ENCODE assay signal across 23 mouse cellular contexts in the genomic region with DNA sequence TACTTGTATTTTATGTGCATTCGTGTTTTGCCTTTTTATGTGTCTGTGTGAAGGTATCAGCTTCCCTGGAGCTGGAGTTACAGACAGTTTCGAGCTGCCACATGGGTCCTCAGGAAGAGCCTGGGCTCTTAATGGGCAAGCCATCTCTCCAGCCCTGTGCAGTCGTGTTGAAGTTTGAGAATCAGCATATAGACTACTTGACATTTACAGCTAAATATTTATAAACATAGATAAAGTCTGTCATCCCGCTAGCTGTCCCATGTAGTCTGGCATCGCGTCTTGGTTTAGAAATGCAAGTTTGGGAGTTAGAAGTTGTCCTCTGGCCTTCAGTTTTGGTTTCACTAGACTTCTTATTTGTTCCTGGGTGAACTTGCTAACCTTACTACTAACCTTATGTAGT. TPM values are rescaled to one million over a fixed set of nuclear protein-coding genes. Genes with fewer than 3 reads are reported as not detected.
DNase-seq lines count a peak whose midpoint lies in the region; ATAC-seq and TF ChIP-seq lines count a peak whose summit lies in the region.
"Had no signal": no experiment of that assay in that cellular context is flagged by ENCODE, and none has a peak within 500 bp of the region (broad histone marks: within the 10 kb centered on the region; RNA-seq: fewer than 3 reads in every experiment).

No protein-coding gene starts in this region.

- H3K36me3 ChIP-seq in heart, adult 2 months (ENCODE audit: control insufficient read depth, insufficient read depth, low read length) = peaks cover 10% of the 10 kb centered on the region
- H3K36me3 ChIP-seq in heart, embryonic 15.5 days = peaks cover 42% of the 10 kb centered on the region
- peaks cover 76% of the 10 kb centered on the region for H3K36me3 ChIP-seq in lung, embryonic 14.5 days (ENCODE audit: insufficient read depth)

- no peak for TF ChIP-seq POLR2A in heart, adult 2 months (IDR thresholded peaks at IDR 0.05; ENCODE audit: insufficient read depth, low read depth, low read length)

- peak; percentile 74 for DNase-seq in heart, adult 11 months
- no peak for DNase-seq in heart, adult 2 months
- DNase-seq in heart, adult 8-10 months (ENCODE audit: low spot score) = no peak
- peak; percentile 56 for DNase-seq in lung, embryonic 14.5 days
- no peak for DNase-seq in lung, postnatal 14 days
- DNase-seq: adrenal gland, adult 8-10 months; adrenal gland, postnatal 14 days; B cell, adult 2 months; cerebellum, adult 11-12 months; cerebellum, adult 2 months; cerebellum, adult 9-10 months; cerebellum, postnatal 10 days; cerebellum, postnatal 25 days had no signal

- H3K4me3 ChIP-seq in heart, adult 2 months = no peak overlapping the region
- no peak overlapping the region for H3K4me3 ChIP-seq in heart, embryonic 15.5 days
- no peak overlapping the region for H3K4me3 ChIP-seq in lung, embryonic 14.5 days (ENCODE audit: low read depth, low read length)
- H3K4me3 ChIP-seq: embryonic facial prominence, embryonic 10.5 days; embryonic facial prominence, embryonic 12.5 days; forebrain, embryonic 13.5 days; forebrain, embryonic 15.5 days had no signal

- intact Hi-C loops in heart, adult 2 months (cut with DNase I) = no loop called here

- H3K79me2 ChIP-seq in heart, adult 2 months (replicated peaks; ENCODE audit: control insufficient read depth, insufficient read depth, low read length) = no peaks in the 10 kb centered on the region

- no peak overlapping the region; the same call in 1 of the 2 replicates for H3K27ac ChIP-seq in heart, adult 2 months
- peak overlapping the region; percentile 40; the same call in 1 of the 2 replicates for H3K27ac ChIP-seq in heart, embryonic 15.5 days
- 0 out of 2 replicates have a peak overlapping the region, but pooled peaks have one; percentile 12 for H3K27ac ChIP-seq in lung, embryonic 14.5 days (ENCODE audit: low read depth)
- H3K27ac ChIP-seq: embryonic facial prominence, embryonic 10.5 days; embryonic facial prominence, embryonic 12.5 days; forebrain, embryonic 13.5 days; forebrain, embryonic 15.5 days had no signal

- peaks cover 1% of the 10 kb centered on the region; the same call in 1 of the 2 replicates for H3K4me1 ChIP-seq in heart, adult 2 months (ENCODE audit: control insufficient read depth, insufficient read depth, low read length)
- H3K4me1 ChIP-seq in heart, embryonic 15.5 days (replicated peaks) = peaks cover 2% of the 10 kb centered on the region; the same call in 1 of the 2 replicates
- H3K4me1 ChIP-seq in lung, embryonic 14.5 days (ENCODE audit: insufficient read depth) = 0 out of 2 replicates have a peak, but pooled peaks cover 6% of the 10 kb centered on the region
- H3K4me1 ChIP-seq: embryonic facial prominence, embryonic 10.5 days; embryonic facial prominence, embryonic 12.5 days; forebrain, embryonic 13.5 days; forebrain, embryonic 15.5 days had no signal

- no peak for TF ChIP-seq CTCF in heart, adult 2 months (IDR thresholded peaks at IDR 0.05)
- no peak for TF ChIP-seq CTCF in lung, embryonic 14.5 days (IDR thresholded peaks at IDR 0.05; ENCODE audit: low read depth)

- no peak overlapping the region for H3K9ac ChIP-seq in heart, adult 2 months (ENCODE audit: low read depth, low read length)
- H3K9ac ChIP-seq in heart, embryonic 15.5 days = no peak overlapping the region
- no peak overlapping the region for H3K9ac ChIP-seq in lung, embryonic 14.5 days
- H3K9ac ChIP-seq: embryonic facial prominence, embryonic 12.5 days; forebrain, embryonic 13.5 days; forebrain, embryonic 15.5 days had no signal

- no peaks in the 10 kb centered on the region for H3K9me3 ChIP-seq in heart, embryonic 15.5 days (replicated peaks)
- H3K9me3 ChIP-seq in lung, embryonic 14.5 days (ENCODE audit: low read depth, low read length) = no peaks in the 10 kb centered on the region
- H3K9me3 ChIP-seq: embryonic facial prominence, embryonic 10.5 days; embryonic facial prominence, embryonic 12.5 days; forebrain, embryonic 13.5 days; forebrain, embryonic 15.5 days; G1E had no signal

- no peak overlapping the region for H3K4me2 ChIP-seq in heart, embryonic 15.5 days
- no peak overlapping the region for H3K4me2 ChIP-seq in lung, embryonic 14.5 days
- H3K4me2 ChIP-seq: embryonic facial prominence, embryonic 12.5 days; forebrain, embryonic 13.5 days; forebrain, embryonic 15.5 days had no signal

- TF ChIP-seq EP300 in heart, adult 2 months (IDR thresholded peaks at IDR 0.05; ENCODE audit: insufficient read depth, low read depth, low read length) = no peak

- WGBS in heart, adult 2 months = 80% methylated on average over 6 of the region's 6 CpGs
- 75% methylated on average over 6 of the region's 6 CpGs for WGBS in heart, embryonic 15.5 days
- WGBS in lung, embryonic 14.5 days = 42% methylated on average over 6 of the region's 6 CpGs

- H3K27me3 ChIP-seq in heart, adult 2 months (ENCODE audit: control insufficient read depth, insufficient read depth, low read length) = no peaks in the 10 kb centered on the region
- H3K27me3 ChIP-seq in heart, embryonic 15.5 days = no peaks in the 10 kb centered on the region
- H3K27me3 ChIP-seq in lung, embryonic 14.5 days (ENCODE audit: insufficient read depth, low read length) = no peaks in the 10 kb centered on the region
- H3K27me3 ChIP-seq: CH12.LX; embryonic facial prominence, embryonic 12.5 days; forebrain, embryonic 13.5 days; forebrain, embryonic 15.5 days; Patski had no signal

- ATAC-seq in heart, embryonic 15.5 days (replicated peaks; ENCODE audit: insufficient number of reproducible peaks, insufficient read depth, low FRiP score, low read depth) = no peak
- ATAC-seq in lung, embryonic 14.5 days (ENCODE audit: insufficient read depth) = no peak
- ATAC-seq: activated CD4-positive, CD25-positive, alpha-beta regulatory T cell, adult 4 months; CD4-positive, CD25-positive, alpha-beta regulatory T cell, adult 4 months; forebrain, embryonic 13.5 days; forebrain, embryonic 15.5 days; Patski had no signal

RNA-seq across cellular contexts. Expression of a gene that starts 10.0 kb away (rescaled TPM):
- total RNA-seq in heart, adult 2 months (2021) = 1 to 10 TPM; 4.3 to 4.9 TPM
- polyA plus RNA-seq in heart, adult 2 months (2012; rRNA removed) = 4.2 and 7.0 TPM in 2 replicates
- 5.5 and 7.2 TPM in 2 replicates for polyA plus RNA-seq in heart, embryonic 15.5 days (2015; fragmentation: Nextera tagmentation; extraction: Ambion mirVana)
- total RNA-seq in heart, adult 8-10 months (2022) = 1 to 10 TPM; 3.9 to 4.6 (median 4.0) TPM
- polyA plus RNA-seq in lung, embryonic 14.5 days (2014; fragmentation: Nextera tagmentation; extraction: Ambion mirVana) = 13.0 TPM in 2 replicates

RNA-seq across cellular contexts. Expression of a gene that starts 53.4 kb away (rescaled TPM):
- total RNA-seq in heart, adult 2 months (2021) = 1 to 10 TPM; 5.7 to 7.5 TPM
- polyA plus RNA-seq in heart, adult 2 months (2012; rRNA removed) = 1.4 and 1.9 TPM in 2 replicates
- polyA plus RNA-seq in heart, embryonic 15.5 days (2015; fragmentation: Nextera tagmentation; extraction: Ambion mirVana) = 5.0 and 5.9 TPM in 2 replicates
- 1 to 10 TPM; 6.7 to 7.6 (median 7.3) TPM for total RNA-seq in heart, adult 8-10 months (2022)
- 14.5 and 15.6 TPM in 2 replicates for polyA plus RNA-seq in lung, embryonic 14.5 days (2014; fragmentation: Nextera tagmentation; extraction: Ambion mirVana)
- polyA plus RNA-seq: G1E had no signal

Comparison
In these comparisons a context has a peak if more than half of its experiments do, and no peak if none do; other contexts are left out.
1. DNase-seq: peak in heart, adult 11 months (single experiment) and lung, embryonic 14.5 days (single experiment); none in heart, adult 2 months (0 of 2), heart, adult 8-10 months (single experiment) and lung, postnatal 14 days (single experiment).